Mouse (Mus musculus): ENCODE measurements at regions not wholly inside any gene's neighbourhood (a gene's known extent, or its start where the extent isn't known, plus 50 kb on each side); places are given as distances from the start of the nearest gene placed in this dataset.

GRCm38 (mm10) chr13:107932423-107933032, 111.7 kb upstream of the Smim15 start:
- Histone ChIP-seq H3K4me1 (replicated peaks; ENCODE audit: low read depth, low read length) (peaks cover 34% of the 10 kb centered on the region), H3K4me3 (replicated peaks; ENCODE audit: low read length) (no peak overlapping the region), H3K27me3 (ENCODE audit: insufficient read depth, low read length) (peaks cover 35% of the 10 kb centered on the region), H3K36me3 (ENCODE audit: insufficient read depth, low read length) (no peaks in the 10 kb centered on the region), H3K9me3 (ENCODE audit: low read length) (no peaks in the 10 kb centered on the region)
- no peak for TF ChIP-seq CTCF (conservative IDR thresholded peaks at IDR 0.05; ENCODE audit: low read length)

GRCm38 (mm10) chr13:107931216-107931615, 113.0 kb upstream of the Smim15 start:
- Histone ChIP-seq H3K27me3 (ENCODE audit: insufficient read depth, low read length) (peaks cover 33% of the 10 kb centered on the region), H3K4me1 (replicated peaks; ENCODE audit: low read depth, low read length) (peaks cover 34% of the 10 kb centered on the region), H3K36me3 (ENCODE audit: insufficient read depth, low read length) (no peaks in the 10 kb centered on the region), H3K4me3 (replicated peaks; ENCODE audit: low read length) (no peak overlapping the region), H3K9me3 (ENCODE audit: low read length) (no peaks in the 10 kb centered on the region)
- TF ChIP-seq CTCF (conservative IDR thresholded peaks at IDR 0.05; ENCODE audit: low read length) (no peak), NANOG (IDR thresholded peaks at IDR 0.05; ENCODE audit: borderline replicate concordance, low read length) (no peak), POU5F1 (IDR thresholded peaks at IDR 0.05; ENCODE audit: borderline replicate concordance, low read length) (no peak)

- peaks cover 38% of the 10 kb centered on the region for H3K4me1 ChIP-seq (replicated peaks; ENCODE audit: low read depth, low read length)
- no peaks in the 10 kb centered on the region for H3K36me3 ChIP-seq (ENCODE audit: insufficient read depth, low read length)
- H3K9me3 ChIP-seq (ENCODE audit: low read length): no peaks in the 10 kb centered on the region
- no peak overlapping the region for H3K4me3 ChIP-seq (replicated peaks; ENCODE audit: low read length)
- TF ChIP-seq NANOG (IDR thresholded peaks at IDR 0.05; ENCODE audit: borderline replicate concordance, low read length): no peak
- no peak for TF ChIP-seq CTCF (conservative IDR thresholded peaks at IDR 0.05; ENCODE audit: low read length)
- no peak for TF ChIP-seq POU5F1 (IDR thresholded peaks at IDR 0.05; ENCODE audit: borderline replicate concordance, low read length)
- H3K27me3 ChIP-seq (ENCODE audit: insufficient read depth, low read length): peaks cover 42% of the 10 kb centered on the region
Measured at GRCm38 (mm10) chr13:107927499-107928215, 116.6 kb upstream of the Smim15 start.

- H3K4me1 ChIP-seq (replicated peaks; ENCODE audit: low read depth, low read length): peaks cover 36% of the 10 kb centered on the region
- 0 out of 2 replicates have a peak, but pooled peaks cover 4% of the 10 kb centered on the region for H3K9me3 ChIP-seq (ENCODE audit: low read length)
- H3K36me3 ChIP-seq (ENCODE audit: insufficient read depth, low read length): no peaks in the 10 kb centered on the region
- H3K4me3 ChIP-seq (replicated peaks; ENCODE audit: low read length): no peak overlapping the region
- H3K27me3 ChIP-seq (ENCODE audit: insufficient read depth, low read length): peaks cover 51% of the 10 kb centered on the region
- TF ChIP-seq CTCF (conservative IDR thresholded peaks at IDR 0.05; ENCODE audit: low read length) (no peak), NANOG (IDR thresholded peaks at IDR 0.05; ENCODE audit: borderline replicate concordance, low read length) (no peak), POU5F1 (IDR thresholded peaks at IDR 0.05; ENCODE audit: borderline replicate concordance, low read length) (no peak)
Measured at GRCm38 (mm10) chr13:107925470-107925869, 118.8 kb upstream of the Smim15 start.

GRCm38 (mm10) chr13:107923129-107924114, 120.8 kb upstream of the Smim15 start:
- no peaks in the 10 kb centered on the region for H3K36me3 ChIP-seq (ENCODE audit: insufficient read depth, low read length)
- peaks cover 48% of the 10 kb centered on the region for H3K4me1 ChIP-seq (replicated peaks; ENCODE audit: low read depth, low read length)
- TF ChIP-seq NANOG (IDR thresholded peaks at IDR 0.05; ENCODE audit: borderline replicate concordance, low read length) (no peak), CTCF (conservative IDR thresholded peaks at IDR 0.05; ENCODE audit: low read length) (no peak), POU5F1 (IDR thresholded peaks at IDR 0.05; ENCODE audit: borderline replicate concordance, low read length) (no peak)
- H3K4me3 ChIP-seq (replicated peaks; ENCODE audit: low read length): no peak overlapping the region
- H3K27me3 ChIP-seq (ENCODE audit: insufficient read depth, low read length): peaks cover 48% of the 10 kb centered on the region
- H3K9me3 ChIP-seq (ENCODE audit: low read length): 0 out of 2 replicates have a peak, but pooled peaks cover 4% of the 10 kb centered on the region

- Histone ChIP-seq H3K4me1 (replicated peaks; ENCODE audit: low read depth, low read length) (peaks cover 40% of the 10 kb centered on the region), H3K4me3 (replicated peaks; ENCODE audit: low read length) (no peak overlapping the region), H3K36me3 (ENCODE audit: insufficient read depth, low read length) (no peaks in the 10 kb centered on the region), H3K9me3 (ENCODE audit: low read length) (0 out of 2 replicates have a peak, but pooled peaks cover 4% of the 10 kb centered on the region), H3K27me3 (ENCODE audit: insufficient read depth, low read length) (peaks cover 58% of the 10 kb centered on the region)
- peak; percentile 63; the same call in 1 of the 2 replicates for TF ChIP-seq NANOG (IDR thresholded peaks at IDR 0.05; ENCODE audit: borderline replicate concordance, low read length)
- TF ChIP-seq POU5F1 (IDR thresholded peaks at IDR 0.05; ENCODE audit: borderline replicate concordance, low read length): peak; percentile 89
- no peak for TF ChIP-seq CTCF (conservative IDR thresholded peaks at IDR 0.05; ENCODE audit: low read length)
Measured at GRCm38 (mm10) chr13:107919403-107919802, 124.8 kb upstream of the Smim15 start.

- Histone ChIP-seq H3K4me1 (replicated peaks; ENCODE audit: low read depth, low read length) (peaks cover 33% of the 10 kb centered on the region), H3K27me3 (ENCODE audit: insufficient read depth, low read length) (peaks cover 63% of the 10 kb centered on the region), H3K9me3 (ENCODE audit: low read length) (0 out of 2 replicates have a peak, but pooled peaks cover 4% of the 10 kb centered on the region), H3K36me3 (ENCODE audit: insufficient read depth, low read length) (no peaks in the 10 kb centered on the region), H3K4me3 (replicated peaks; ENCODE audit: low read length) (no peak overlapping the region)
- TF ChIP-seq NANOG (IDR thresholded peaks at IDR 0.05; ENCODE audit: borderline replicate concordance, low read length) (no peak), CTCF (conservative IDR thresholded peaks at IDR 0.05; ENCODE audit: low read length) (no peak), POU5F1 (IDR thresholded peaks at IDR 0.05; ENCODE audit: borderline replicate concordance, low read length) (no peak)
Measured at GRCm38 (mm10) chr13:107918478-107918877, 125.8 kb upstream of the Smim15 start.

GRCm38 (mm10) chr13:107918065-107918464, 126.2 kb upstream of the Smim15 start:
- no peaks in the 10 kb centered on the region for H3K36me3 ChIP-seq (ENCODE audit: insufficient read depth, low read length)
- H3K4me1 ChIP-seq (replicated peaks; ENCODE audit: low read depth, low read length): peaks cover 29% of the 10 kb centered on the region
- no peak for TF ChIP-seq POU5F1 (IDR thresholded peaks at IDR 0.05; ENCODE audit: borderline replicate concordance, low read length)
- no peak for TF ChIP-seq NANOG (IDR thresholded peaks at IDR 0.05; ENCODE audit: borderline replicate concordance, low read length)
- no peak for TF ChIP-seq CTCF (conservative IDR thresholded peaks at IDR 0.05; ENCODE audit: low read length)
- peaks cover 61% of the 10 kb centered on the region for H3K27me3 ChIP-seq (ENCODE audit: insufficient read depth, low read length)
- no peak overlapping the region for H3K4me3 ChIP-seq (replicated peaks; ENCODE audit: low read length)
- H3K9me3 ChIP-seq (ENCODE audit: low read length): 0 out of 2 replicates have a peak, but pooled peaks cover 4% of the 10 kb centered on the region

Data from E14TG2a.4 (cell line).